Mouse (Mus musculus): ENCODE data around the gene Bmf. TPM values are rescaled to one million over a fixed set of nuclear protein-coding genes. Genes with fewer than 3 reads are reported as not detected.

Bmf gene
- polyA plus RNA-seq (2015; fragmentation: Nextera tagmentation; extraction: Ambion mirVana), result 0.30 and 0.39 TPM in 2 replicates

DNA sequence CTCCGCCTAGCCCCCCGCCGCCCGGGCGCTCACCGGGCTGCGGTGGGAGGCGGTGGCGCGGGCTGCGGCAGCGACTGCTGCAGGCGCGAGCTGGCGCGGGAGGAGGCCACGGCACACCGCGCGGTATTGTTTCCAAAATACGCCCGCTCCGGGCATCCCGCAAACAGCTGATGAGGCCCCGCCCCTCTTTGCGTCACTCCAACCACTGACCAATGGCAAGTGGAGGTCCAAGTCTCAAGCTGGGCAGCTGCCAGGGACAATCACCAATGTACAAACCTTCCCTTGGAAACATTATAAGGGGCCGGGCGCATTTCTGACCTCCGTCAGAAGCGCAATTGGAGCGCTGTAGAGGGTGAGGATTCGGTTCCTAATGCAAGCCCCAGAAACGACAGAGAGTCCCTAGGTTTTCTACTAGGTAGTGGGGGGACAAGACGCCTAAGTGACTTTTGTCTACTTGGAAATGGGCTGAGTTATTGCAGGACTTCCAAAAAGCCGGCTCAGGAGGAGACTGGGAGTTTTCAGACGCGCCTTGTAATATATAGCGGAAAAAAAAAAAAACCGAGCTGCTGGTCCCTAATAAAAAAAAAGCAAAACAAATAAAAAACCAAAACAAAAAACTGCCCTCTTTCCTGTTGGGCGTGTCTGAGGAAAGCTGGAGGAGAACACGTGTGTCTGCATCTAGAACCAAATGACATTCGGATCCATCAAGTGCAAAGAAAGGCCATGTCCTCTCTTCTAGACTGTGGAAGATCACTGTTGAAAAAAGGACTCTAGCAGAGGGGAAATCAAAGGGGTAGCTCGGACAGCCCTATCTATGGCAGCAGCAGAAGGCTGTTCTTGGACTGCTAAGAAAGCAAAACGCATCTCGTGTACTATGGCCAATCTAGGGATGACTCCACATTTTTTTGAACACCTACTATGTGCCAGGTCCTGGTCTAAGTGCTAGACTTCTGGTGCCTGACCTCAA is at the start of gene Bmf:
Gene Bmf (minus strand): TSS at position 181 of the 967 bp plus-strand sequence.
- Histone ChIP-seq H3K4me2 (peak within 1 kb of the TSS; percentile 73), H3K9me3 (replicated peaks) (no peaks in the 10 kb centered on the region), H3K36me3 (replicated peaks) (no peaks in the 10 kb centered on the region), H3K27ac (replicated peaks) (no peak within 1 kb of the TSS), H3K27me3 (peaks cover 53% of the 10 kb centered on the region), H3K4me3 (replicated peaks) (peak within 1 kb of the TSS; percentile 65), H3K9ac (peak within 1 kb of the TSS; percentile 45), H3K4me1 (replicated peaks) (peaks cover 58% of the 10 kb centered on the region)
- ATAC-seq (ENCODE audit: insufficient read depth), result peak; percentile 65
- 1% methylated on average over 45 of the region's 45 CpGs for WGBS (ENCODE audit: insufficient replicate concordance)

DNA sequence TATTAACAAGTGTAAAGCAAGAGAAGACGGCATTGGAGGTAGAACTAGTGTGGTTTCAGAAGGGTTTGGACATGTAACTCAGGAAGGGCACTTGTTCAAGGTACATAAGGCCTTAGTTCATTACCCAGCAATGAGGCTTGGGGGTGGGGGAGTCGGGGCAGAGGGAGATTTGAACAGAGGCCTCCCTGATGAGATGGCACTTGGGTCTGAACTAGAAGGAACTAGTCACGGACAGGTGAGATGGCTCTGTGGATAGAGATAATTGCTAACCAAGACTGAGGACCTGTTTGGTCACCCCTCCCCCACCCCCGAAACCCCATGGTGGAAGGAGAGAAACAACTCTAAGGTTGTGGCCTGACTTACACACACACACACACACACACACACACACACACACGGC is 49.6 kb upstream of the Bmf start:
- Histone ChIP-seq H3K36me3 (replicated peaks) (peaks cover 43% of the 10 kb centered on the region), H3K9me3 (replicated peaks) (no peaks in the 10 kb centered on the region), H3K27me3 (no peaks in the 10 kb centered on the region), H3K4me1 (replicated peaks) (peaks cover 34% of the 10 kb centered on the region), H3K4me3 (replicated peaks) (peak overlapping the region; percentile 81), H3K27ac (replicated peaks) (peak overlapping the region; percentile 31), H3K4me2 (peak overlapping the region; percentile 75), H3K9ac (peak overlapping the region; percentile 90)
- 17% methylated on average over 5 of the region's 5 CpGs for WGBS (ENCODE audit: insufficient replicate concordance)
- ATAC-seq (ENCODE audit: insufficient read depth), result no peak

- peak within 1 kb of the TSS; percentile 90 for H3K9ac ChIP-seq
- H3K4me2 ChIP-seq, result peak within 1 kb of the TSS; percentile 75
- H3K27ac ChIP-seq (replicated peaks), result peak within 1 kb of the TSS; percentile 71
- WGBS (ENCODE audit: insufficient replicate concordance), result 5% methylated on average over 41 of the region's 41 CpGs
- H3K4me1 ChIP-seq (replicated peaks), result peaks cover 34% of the 10 kb centered on the region
- H3K36me3 ChIP-seq (replicated peaks), result peaks cover 32% of the 10 kb centered on the region
- no peaks in the 10 kb centered on the region for H3K27me3 ChIP-seq
- peak within 1 kb of the TSS; percentile 81 for H3K4me3 ChIP-seq (replicated peaks)
- peak; percentile 93 for ATAC-seq (ENCODE audit: insufficient read depth)
- no peaks in the 10 kb centered on the region for H3K9me3 ChIP-seq (replicated peaks)
Measured at GRCm38 (mm10) chr2:118597673-118598568, 48.4 kb upstream of the Bmf start, which contains the start of gene Bub1b. Gene Bub1b (plus strand): TSS chr2:118598211.

DNA sequence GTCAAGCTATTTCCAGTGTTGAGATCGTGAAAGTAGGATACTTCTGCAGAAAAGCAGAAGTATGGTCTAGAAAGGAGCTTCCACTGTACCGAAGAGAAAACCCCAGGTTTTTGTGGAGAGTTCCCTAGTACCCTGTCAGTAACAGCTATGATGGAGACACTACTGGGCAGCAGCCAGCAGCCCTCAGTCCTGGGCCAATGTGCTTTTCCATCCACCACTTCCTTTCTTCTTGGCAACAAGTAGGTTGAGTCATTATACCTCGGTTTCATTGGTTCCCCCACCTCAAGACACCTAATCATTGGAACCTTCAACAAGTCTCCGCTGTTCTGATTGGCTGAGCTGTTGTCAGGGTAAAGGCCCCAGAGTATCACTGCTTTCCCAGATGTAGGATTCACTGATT is 41.6 kb upstream of the Bmf start:
- no peaks in the 10 kb centered on the region for H3K36me3 ChIP-seq (replicated peaks)
- WGBS (ENCODE audit: insufficient replicate concordance), result 35% methylated on average over 4 of the region's 4 CpGs
- no peak overlapping the region for H3K4me2 ChIP-seq
- H3K4me1 ChIP-seq (replicated peaks), result no peaks in the 10 kb centered on the region
- no peak overlapping the region for H3K9ac ChIP-seq
- no peaks in the 10 kb centered on the region for H3K9me3 ChIP-seq (replicated peaks)
- no peak overlapping the region for H3K27ac ChIP-seq (replicated peaks)
- ATAC-seq (ENCODE audit: insufficient read depth), result no peak
- H3K27me3 ChIP-seq, result no peaks in the 10 kb centered on the region
- H3K4me3 ChIP-seq (replicated peaks), result no peak overlapping the region

GRCm38 (mm10) chr2:118587686-118588085 is 38.2 kb upstream of the Bmf start:
- ATAC-seq (ENCODE audit: insufficient read depth), result no peak
- 45% methylated on average over 3 of the region's 3 CpGs for WGBS (ENCODE audit: insufficient replicate concordance)
- H3K27ac ChIP-seq (replicated peaks), result no peak overlapping the region
- no peak overlapping the region for H3K9ac ChIP-seq
- no peaks in the 10 kb centered on the region for H3K36me3 ChIP-seq (replicated peaks)
- no peaks in the 10 kb centered on the region for H3K9me3 ChIP-seq (replicated peaks)
- H3K4me2 ChIP-seq, result no peak overlapping the region
- no peaks in the 10 kb centered on the region for H3K4me1 ChIP-seq (replicated peaks)
- H3K27me3 ChIP-seq, result no peaks in the 10 kb centered on the region
- H3K4me3 ChIP-seq (replicated peaks), result no peak overlapping the region

DNA sequence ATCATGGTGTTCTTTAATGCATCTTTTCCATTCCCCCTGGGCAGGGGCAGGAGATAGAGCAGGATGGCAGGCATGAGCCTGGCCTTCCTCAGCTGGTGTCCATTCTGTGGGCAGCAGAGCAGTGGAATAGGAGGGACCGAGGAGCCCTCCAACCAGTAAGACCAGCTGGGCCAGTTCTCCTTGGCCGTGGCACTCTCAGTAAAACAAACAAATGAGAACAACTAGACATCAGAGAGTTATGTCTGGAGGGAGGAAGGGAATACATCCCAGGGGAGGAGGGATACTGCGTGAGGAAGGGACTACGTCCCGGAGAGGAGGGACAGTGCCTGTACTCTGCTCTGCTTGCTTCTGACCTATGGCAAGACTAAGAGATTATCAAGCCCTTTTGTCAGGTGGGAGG is 36.5 kb upstream of the Bmf start:
- WGBS (ENCODE audit: insufficient replicate concordance), result 63% methylated on average over 5 of the region's 5 CpGs
- no peaks in the 10 kb centered on the region for H3K27me3 ChIP-seq
- H3K9ac ChIP-seq, result no peak overlapping the region
- no peak overlapping the region for H3K4me3 ChIP-seq (replicated peaks)
- ATAC-seq (ENCODE audit: insufficient read depth), result no peak
- H3K4me2 ChIP-seq, result no peak overlapping the region
- no peak overlapping the region for H3K27ac ChIP-seq (replicated peaks)
- no peaks in the 10 kb centered on the region for H3K4me1 ChIP-seq (replicated peaks)
- H3K9me3 ChIP-seq (replicated peaks), result no peaks in the 10 kb centered on the region
- no peaks in the 10 kb centered on the region for H3K36me3 ChIP-seq (replicated peaks)

- WGBS (ENCODE audit: insufficient replicate concordance), result 45% methylated on average over 3 of the region's 3 CpGs
- Histone ChIP-seq H3K4me3 (replicated peaks) (no peak overlapping the region), H3K4me2 (no peak overlapping the region), H3K4me1 (replicated peaks) (no peaks in the 10 kb centered on the region), H3K9me3 (replicated peaks) (no peaks in the 10 kb centered on the region), H3K9ac (no peak overlapping the region), H3K27ac (replicated peaks) (no peak overlapping the region), H3K27me3 (no peaks in the 10 kb centered on the region), H3K36me3 (replicated peaks) (no peaks in the 10 kb centered on the region)
- ATAC-seq (ENCODE audit: insufficient read depth), result no peak
Measured at GRCm38 (mm10) chr2:118573135-118573534, 23.6 kb upstream of the Bmf start.

DNA sequence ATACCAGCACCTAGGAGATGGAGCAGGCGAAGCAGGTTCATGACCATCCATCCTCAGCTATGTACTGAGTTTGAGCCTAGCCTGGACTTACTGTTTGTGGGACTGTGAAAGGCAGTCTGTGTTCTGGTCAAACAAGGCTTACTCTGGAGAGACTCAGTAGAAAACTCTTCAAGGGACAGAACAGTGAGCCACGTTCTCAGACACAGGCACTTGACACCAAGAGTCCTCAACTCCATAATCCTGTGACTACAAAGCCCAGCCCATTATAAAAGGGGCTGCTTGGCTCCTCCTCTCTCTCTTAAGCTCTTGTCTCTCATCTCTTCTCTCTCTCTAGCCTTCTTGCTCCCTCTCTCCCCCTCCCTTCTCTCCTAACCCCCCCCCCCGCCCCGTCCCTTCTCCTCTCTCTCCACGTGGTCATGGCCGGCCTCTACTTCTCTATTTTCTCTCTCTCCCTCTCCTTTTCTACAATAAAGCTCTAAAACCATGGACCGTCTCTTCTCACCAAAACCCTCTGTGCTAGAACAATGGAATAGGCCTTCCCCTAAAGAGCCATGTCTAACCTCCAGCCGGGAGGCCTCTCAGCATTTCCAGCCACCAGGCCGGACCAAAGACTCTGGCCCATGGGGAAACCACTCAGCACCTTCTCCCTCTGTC is 22.8 kb upstream of the Bmf start:
- Histone ChIP-seq H3K4me3 (replicated peaks) (no peak overlapping the region), H3K9ac (no peak overlapping the region), H3K9me3 (replicated peaks) (no peaks in the 10 kb centered on the region), H3K36me3 (replicated peaks) (no peaks in the 10 kb centered on the region), H3K4me2 (no peak overlapping the region), H3K4me1 (replicated peaks) (no peaks in the 10 kb centered on the region), H3K27me3 (no peaks in the 10 kb centered on the region), H3K27ac (replicated peaks) (no peak overlapping the region)
- WGBS (ENCODE audit: insufficient replicate concordance), result 52% methylated on average over 9 of the region's 9 CpGs
- no peak for ATAC-seq (ENCODE audit: insufficient read depth)

- H3K36me3 ChIP-seq (replicated peaks), result no peaks in the 10 kb centered on the region
- WGBS (ENCODE audit: insufficient replicate concordance), result 58% methylated on average over 2 of the region's 2 CpGs
- no peak for ATAC-seq (ENCODE audit: insufficient read depth)
Measured at GRCm38 (mm10) chr2:118570939-118571338, 21.5 kb upstream of the Bmf start.

DNA sequence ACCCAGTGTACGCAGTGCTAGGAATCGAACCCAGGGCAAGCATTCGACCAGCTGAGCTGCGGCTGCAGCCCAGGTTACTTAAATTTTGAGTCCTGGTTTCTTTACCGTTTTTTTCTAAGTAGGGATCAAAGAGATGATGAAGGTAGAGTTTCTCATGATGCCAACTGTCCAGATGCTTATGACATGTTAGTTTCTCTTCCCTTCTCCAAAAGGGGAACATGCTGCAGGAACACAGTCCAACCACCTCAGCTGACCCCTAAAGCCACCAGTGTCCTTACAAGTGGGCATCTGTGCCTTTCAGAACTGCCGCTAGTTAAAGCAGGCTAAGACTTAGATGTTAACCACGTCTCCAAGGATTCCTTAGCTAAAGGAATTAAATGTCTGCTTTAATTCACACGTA is 17.7 kb upstream of the Bmf start:
- H3K36me3 ChIP-seq (replicated peaks), result no peaks in the 10 kb centered on the region
- 70% methylated on average over 8 of the region's 8 CpGs for WGBS (ENCODE audit: insufficient replicate concordance)
- no peaks in the 10 kb centered on the region for H3K27me3 ChIP-seq
- no peak overlapping the region for H3K27ac ChIP-seq (replicated peaks)
- no peaks in the 10 kb centered on the region for H3K9me3 ChIP-seq (replicated peaks)
- no peaks in the 10 kb centered on the region for H3K4me1 ChIP-seq (replicated peaks)
- no peak overlapping the region for H3K4me2 ChIP-seq
- no peak for ATAC-seq (ENCODE audit: insufficient read depth)
- H3K9ac ChIP-seq, result no peak overlapping the region
- H3K4me3 ChIP-seq (replicated peaks), result no peak overlapping the region

More at GRCm38 (mm10) chr2:118570939-118571338, 21.5 kb upstream of the Bmf start:
- H3K27ac ChIP-seq (replicated peaks), result no peak overlapping the region
- H3K9me3 ChIP-seq (replicated peaks), result no peaks in the 10 kb centered on the region
- H3K4me3 ChIP-seq (replicated peaks), result no peak overlapping the region
- H3K27me3 ChIP-seq, result no peaks in the 10 kb centered on the region
- no peak overlapping the region for H3K4me2 ChIP-seq
- H3K9ac ChIP-seq, result no peak overlapping the region
- H3K4me1 ChIP-seq (replicated peaks), result no peaks in the 10 kb centered on the region
